Mouse (Mus musculus) liver, adult 2 months (tissue): ENCODE data around the gene A930017K11Rik. TPM values are rescaled to one million over a fixed set of nuclear protein-coding genes. Genes with fewer than 3 reads are reported as not detected.

Experiments
- DNase-seq: peaks from one replicate; pipeline ENCODE4 v3.0.0-alpha.2; 2011; ENCODE audit warnings: low read depth, low spot score; ENCODE audit errors: extremely low read depth
- H3K27ac ChIP-seq: fragments of 200-500 bp; replicated peaks from 2 replicates; pipeline ENCODE4 v1.5.1; 2012; ENCODE audit warnings: low read depth, mild to moderate bottlenecking, control low read depth, inconsistent platforms, low read length; ENCODE audit not compliant: insufficient read depth
- H3K27me3 ChIP-seq: fragments of 200-500 bp; 2 replicates; pipeline ENCODE4 v1.6.1; 2012; ENCODE audit warnings: mild to moderate bottlenecking, moderate library complexity, low read length, inconsistent platforms; ENCODE audit not compliant: control insufficient read depth, insufficient read depth
- H3K36me3 ChIP-seq: fragments of 200-500 bp; 2 replicates; pipeline ENCODE4 v1.6.1; 2012; ENCODE audit warnings: low read length, inconsistent platforms; ENCODE audit not compliant: control insufficient read depth, insufficient read depth
- H3K4me1 ChIP-seq: fragments of 200-500 bp; 2 replicates; pipeline ENCODE4 v1.6.1; 2011; ENCODE audit warnings: low read length; ENCODE audit not compliant: control insufficient read depth, insufficient read depth
- H3K4me3 ChIP-seq: fragments of 200-500 bp; 2 replicates; pipeline ENCODE4 v1.5.1; 2011; ENCODE audit warnings: low read depth, mild to moderate bottlenecking, control low read depth, low read length, moderate library complexity; ENCODE audit not compliant: insufficient read depth
- H3K79me2 ChIP-seq: fragments of 200-500 bp; 2 replicates; pipeline ENCODE4 v1.6.1; 2012; ENCODE audit warnings: inconsistent platforms, mild to moderate bottlenecking, low read length, moderate library complexity; ENCODE audit not compliant: control insufficient read depth, insufficient read depth
- H3K9ac ChIP-seq: fragments of 200-500 bp; 2 replicates; pipeline ENCODE4 v1.6.1; 2012; ENCODE audit warnings: low read depth, mild to moderate bottlenecking, control low read depth, inconsistent platforms, low read length
- CTCF ChIP-seq: fragments of 200-500 bp; IDR thresholded peaks from 2 replicates; pipeline ENCODE4 v1.5.1; 2011; ENCODE audit warnings: low read depth, low read length, control low read depth
- POLR2A ChIP-seq: fragments of 200-500 bp; IDR thresholded peaks from 2 replicates; pipeline ENCODE4 v1.6.1; 2011; ENCODE audit warnings: low read length, control low read depth; ENCODE audit not compliant: insufficient read depth; ENCODE audit errors: extremely low read depth
- WGBS: fragments of 180-500 bp; shearing (Covaris S2); methylation state at CpG from one replicate; pipeline ENCODE4 v1.1.7; 2018; 5-methylcytosine and 5-hydroxymethylcytosine counted together
- polyA plus RNA-seq: library from polyadenylated mRNA; depleted of rRNA; stranded (reverse); fragments of >200 nt; gene quantifications from 2 replicates; pipeline ENCODE4 v1.2.3, GENCODE M21; 2012
- total RNA-seq: library from RNA; depleted of rRNA; stranded (reverse); fragments of >200 nt; gene quantifications from 2 replicates; pipeline ENCODE4 v1.2.3, GENCODE M21; 2014

The A930017K11Rik gene
- total and polyA plus RNA-seq, 2 experiments, result not detected

- peak overlapping the region; percentile 78 for H3K4me3 ChIP-seq
- peak overlapping the region; percentile 59 for H3K27ac ChIP-seq
- peak overlapping the region; percentile 79 for H3K9ac ChIP-seq
- peak; percentile 48 for DNase-seq
- H3K79me2 ChIP-seq, result peaks cover 7% of the 10 kb centered on the region; the same call in 1 of the 2 replicates
- 4% methylated on average over 47 of the region's 54 CpGs for WGBS
- peaks cover 7% of the 10 kb centered on the region for H3K4me1 ChIP-seq
- peak; percentile 53; the same call in 1 of the 2 replicates for TF ChIP-seq POLR2A
- TF ChIP-seq CTCF, result no peak
- H3K36me3 ChIP-seq, result no peaks in the 10 kb centered on the region
- no peaks in the 10 kb centered on the region for H3K27me3 ChIP-seq
These were observed 10.7 kb downstream of the A930017K11Rik start for GRCm38 (mm10) chr17:25941511-25942241.

DNA sequence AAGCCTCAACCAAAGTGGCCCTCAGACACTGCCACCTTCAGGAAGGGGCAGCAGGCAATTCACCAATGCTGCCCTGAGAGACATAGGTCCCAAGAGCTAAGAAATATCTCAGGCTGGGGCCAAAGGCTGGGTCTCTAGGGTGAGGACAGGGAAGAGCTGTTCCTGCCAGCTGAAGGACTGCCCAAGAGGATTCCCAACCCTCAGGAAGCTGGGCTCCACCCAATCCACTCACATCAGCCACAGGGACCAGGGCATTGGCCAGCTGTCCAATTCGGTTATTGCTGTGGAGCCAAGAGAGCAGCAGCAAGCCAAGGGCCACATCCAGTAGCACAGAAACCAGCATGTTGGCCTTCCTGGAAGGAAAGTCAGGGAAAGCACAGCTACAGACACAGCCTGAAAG, 17.8 kb downstream of the A930017K11Rik start:
- no peak overlapping the region for H3K9ac ChIP-seq
- peaks cover 26% of the 10 kb centered on the region for H3K36me3 ChIP-seq
- H3K27ac ChIP-seq, result no peak overlapping the region
- H3K27me3 ChIP-seq, result no peaks in the 10 kb centered on the region
- no peak overlapping the region for H3K4me3 ChIP-seq
- TF ChIP-seq CTCF, result no peak
- TF ChIP-seq POLR2A, result no peak
- no peaks in the 10 kb centered on the region for H3K4me1 ChIP-seq
- H3K79me2 ChIP-seq, result 0 out of 2 replicates have a peak, but pooled peaks cover 4% of the 10 kb centered on the region
- DNase-seq, result no peak
- WGBS, result 43% methylated on average over 1 of the region's 1 CpGs

DNA sequence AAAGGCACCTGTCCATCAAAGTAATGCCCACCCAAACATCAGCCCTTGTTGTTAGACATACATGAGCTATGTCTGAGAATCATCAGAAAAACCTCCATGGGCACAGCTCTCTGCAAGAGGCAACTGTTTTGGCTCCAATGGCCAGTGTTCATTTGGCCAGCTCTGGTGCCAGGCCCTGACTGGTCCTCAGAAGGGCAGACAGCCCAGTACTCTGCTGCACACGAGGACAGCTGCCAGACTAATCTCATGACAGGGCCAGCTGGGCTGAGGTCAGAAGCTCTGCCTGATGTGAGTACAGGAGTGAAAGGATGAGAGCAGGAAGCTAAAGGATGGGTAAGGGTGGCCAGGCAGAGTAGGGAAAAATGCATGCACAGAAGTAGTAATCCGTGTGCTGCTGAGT, 27.0 kb downstream of the A930017K11Rik start:
- 43% methylated on average over 2 of the region's 2 CpGs for WGBS
- TF ChIP-seq CTCF (no peak), POLR2A (no peak)
- peak; percentile 90 for DNase-seq
- no peaks in the 10 kb centered on the region for H3K27me3 ChIP-seq
- H3K4me3 ChIP-seq, result no peak overlapping the region
- no peaks in the 10 kb centered on the region for H3K79me2 ChIP-seq
- no peak overlapping the region for H3K9ac ChIP-seq
- peaks cover 11% of the 10 kb centered on the region; the same call in 1 of the 2 replicates for H3K36me3 ChIP-seq
- H3K4me1 ChIP-seq, result peaks cover 4% of the 10 kb centered on the region; the same call in 1 of the 2 replicates
- H3K27ac ChIP-seq, result no peak overlapping the region

DNA sequence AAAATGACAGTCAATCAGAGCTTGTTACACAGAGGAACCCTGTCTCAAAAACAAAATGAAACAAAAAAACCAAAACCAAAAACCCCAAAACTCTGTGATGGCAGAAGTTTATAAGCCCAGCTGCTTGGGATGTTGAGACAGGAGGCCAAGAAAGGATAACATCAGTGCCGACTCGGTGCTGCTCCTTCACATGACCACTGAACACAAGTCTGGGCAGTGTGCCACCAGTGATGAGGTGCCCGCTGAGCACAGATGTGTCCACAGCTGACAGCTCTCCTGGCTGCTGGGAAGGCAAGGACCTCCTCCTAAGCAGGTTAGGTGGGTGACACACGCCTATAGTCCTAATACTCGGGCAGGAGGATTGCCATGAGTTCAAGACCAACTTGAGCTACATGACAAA, 30.2 kb downstream of the A930017K11Rik start:
- Histone ChIP-seq H3K27ac (no peak overlapping the region), H3K36me3 (peaks cover 2% of the 10 kb centered on the region; the same call in 1 of the 2 replicates), H3K4me1 (peaks cover 13% of the 10 kb centered on the region), H3K27me3 (no peaks in the 10 kb centered on the region), H3K79me2 (peaks cover 20% of the 10 kb centered on the region), H3K9ac (no peak overlapping the region), H3K4me3 (no peak overlapping the region)
- TF ChIP-seq CTCF, result no peak
- TF ChIP-seq POLR2A, result no peak
- 62% methylated on average over 5 of the region's 5 CpGs for WGBS
- DNase-seq, result no peak

DNA sequence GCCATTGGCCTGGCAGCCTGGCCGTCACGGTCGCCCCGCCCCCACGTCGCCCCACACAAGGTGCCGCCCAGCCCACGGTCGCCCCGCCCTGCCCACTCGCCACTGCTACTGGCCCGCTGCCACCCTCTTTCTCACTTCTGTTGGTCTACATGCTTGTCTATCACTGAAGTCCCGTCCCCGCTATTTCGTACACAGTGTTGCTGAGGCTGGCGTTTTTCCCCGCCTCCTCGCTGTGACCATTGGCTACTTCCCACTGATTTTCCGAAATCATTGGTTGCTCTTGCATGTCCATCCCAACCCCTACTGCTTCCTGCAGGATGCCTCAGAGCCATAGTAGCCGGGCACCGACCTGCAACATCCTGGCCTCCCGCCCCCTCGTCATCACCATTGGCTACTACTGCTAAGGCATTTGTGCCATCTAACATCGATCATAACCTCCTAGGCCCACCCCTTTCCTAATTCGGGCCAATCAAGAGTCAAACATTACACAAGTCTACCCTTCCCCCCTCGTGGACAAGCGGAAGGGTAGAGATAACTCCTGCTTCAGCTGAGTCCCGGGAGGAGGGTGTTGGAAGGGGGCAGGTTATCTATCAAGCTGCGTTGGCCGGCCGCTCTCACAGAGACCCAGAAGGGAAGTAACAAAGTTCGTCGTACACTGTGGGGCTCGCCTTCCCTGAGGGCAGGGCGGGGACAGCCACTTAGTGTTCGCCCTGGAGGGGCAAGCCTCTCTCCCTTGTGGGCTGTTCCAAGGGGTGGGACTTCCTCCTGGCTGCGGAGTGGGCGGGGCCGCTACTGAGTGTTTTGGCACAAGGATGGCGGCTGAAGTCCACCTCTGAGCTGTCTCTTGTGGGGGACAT, 32.4 kb downstream of the A930017K11Rik start:
- Histone ChIP-seq H3K36me3 (no peaks in the 10 kb centered on the region), H3K79me2 (peaks cover 25% of the 10 kb centered on the region), H3K4me1 (peaks cover 13% of the 10 kb centered on the region), H3K27me3 (no peaks in the 10 kb centered on the region), H3K27ac (peak overlapping the region; percentile 89), H3K4me3 (peak overlapping the region; percentile 72), H3K9ac (peak overlapping the region; percentile 66)
- no peak for TF ChIP-seq CTCF
- TF ChIP-seq POLR2A, result peak; percentile 55; the same call in 1 of the 2 replicates
- DNase-seq, result peak; percentile 100
- under 1% methylated on average over 39 of the region's 40 CpGs for WGBS
